Mouse (Mus musculus) thymus, postnatal 25 days (tissue): Measurements from ENCODE around the gene Fgd4.
"Not testable (repeated sequence)": the region's sequence is repeated elsewhere in the genome, so short reads cannot be mapped to it uniquely, and the experiment has no call there.

ENCODE experiments used
- DNase-seq: peaks from one replicate; pipeline ENCODE4 v3.0.0; 2022

Gene Fgd4

GRCm38 (mm10) chr16:16539396-16539795 lies 61.0 kb downstream of the Fgd4 start:
- not testable (repeated sequence) for DNase-seq

- DNase-seq = no peak
Measured at GRCm38 (mm10) chr16:16535232-16535631, 65.1 kb downstream of the Fgd4 start.

- no peak for DNase-seq
Measured at GRCm38 (mm10) chr16:16528014-16528413, 72.3 kb downstream of the Fgd4 start.

- no peak for DNase-seq
Measured at GRCm38 (mm10) chr16:16527267-16527666, 73.1 kb downstream of the Fgd4 start.

- no peak for DNase-seq
Measured at GRCm38 (mm10) chr16:16526741-16527105, 73.6 kb downstream of the Fgd4 start.

- no peak for DNase-seq
Measured at GRCm38 (mm10) chr16:16526097-16526740, 74.1 kb downstream of the Fgd4 start.

- no peak for DNase-seq
Measured at GRCm38 (mm10) chr16:16525266-16525904, 75.0 kb downstream of the Fgd4 start.

GRCm38 (mm10) chr16:16523632-16524031 lies 76.7 kb downstream of the Fgd4 start:
- DNase-seq = no peak

- DNase-seq = not testable (repeated sequence)
Measured at GRCm38 (mm10) chr16:16522869-16523268, 77.5 kb downstream of the Fgd4 start.

- no peak for DNase-seq
Measured at GRCm38 (mm10) chr16:16501491-16501890, 98.9 kb downstream of the Fgd4 start.

GRCm38 (mm10) chr16:16500926-16501325 lies 99.4 kb downstream of the Fgd4 start:
- DNase-seq = no peak

- no peak for DNase-seq
Measured at GRCm38 (mm10) chr16:16498798-16499197, 101.6 kb downstream of the Fgd4 start.

- DNase-seq = no peak
Measured at GRCm38 (mm10) chr16:16485523-16486043, 114.8 kb downstream of the Fgd4 start.

- no peak for DNase-seq
Measured at GRCm38 (mm10) chr16:16484601-16485000, 115.7 kb downstream of the Fgd4 start.

GRCm38 (mm10) chr16:16473451-16473850 lies 126.9 kb downstream of the Fgd4 start:
- not testable (repeated sequence) for DNase-seq

- no peak for DNase-seq
Measured at GRCm38 (mm10) chr16:16450021-16450420, 150.3 kb downstream of the Fgd4 start.

GRCm38 (mm10) chr16:16438436-16438835 lies 161.9 kb downstream of the Fgd4 start:
- DNase-seq = no peak

GRCm38 (mm10) chr16:16422456-16422855 lies 177.9 kb downstream of the Fgd4 start:
- DNase-seq = no peak

GRCm38 (mm10) chr16:16367217-16367616 lies 233.1 kb downstream of the Fgd4 start:
- not testable (repeated sequence) for DNase-seq
